Mouse (Mus musculus): ENCODE measurements around the gene Wdr1. TPM values are rescaled to one million over a fixed set of nuclear protein-coding genes. Genes with fewer than 3 reads are reported as not detected.

Gene Wdr1
- 429 and 489 TPM in 2 replicates for total RNA-seq (2023)

DNA sequence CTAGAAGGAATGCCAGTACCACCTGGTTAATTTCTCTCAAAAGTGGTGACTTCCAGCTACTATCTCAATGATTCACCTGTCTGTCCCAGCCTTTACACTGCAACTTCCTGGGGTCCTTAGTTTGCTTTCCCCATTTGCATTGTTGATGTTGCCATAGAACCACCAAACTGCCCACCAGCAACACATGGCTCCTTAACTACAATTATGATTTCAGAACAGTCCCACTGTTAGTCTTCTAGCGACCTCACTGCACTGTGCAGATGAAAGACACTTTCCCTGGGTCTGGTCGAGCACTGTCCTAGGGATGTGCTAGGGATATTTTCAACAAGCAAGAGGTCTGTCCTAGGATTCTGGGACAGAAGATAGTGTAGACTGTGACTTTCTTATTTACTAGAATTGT is at the start of gene Wdr1:
Gene Wdr1 (minus strand): TSS at position 101 of the 400 bp plus-strand sequence.

DNA sequence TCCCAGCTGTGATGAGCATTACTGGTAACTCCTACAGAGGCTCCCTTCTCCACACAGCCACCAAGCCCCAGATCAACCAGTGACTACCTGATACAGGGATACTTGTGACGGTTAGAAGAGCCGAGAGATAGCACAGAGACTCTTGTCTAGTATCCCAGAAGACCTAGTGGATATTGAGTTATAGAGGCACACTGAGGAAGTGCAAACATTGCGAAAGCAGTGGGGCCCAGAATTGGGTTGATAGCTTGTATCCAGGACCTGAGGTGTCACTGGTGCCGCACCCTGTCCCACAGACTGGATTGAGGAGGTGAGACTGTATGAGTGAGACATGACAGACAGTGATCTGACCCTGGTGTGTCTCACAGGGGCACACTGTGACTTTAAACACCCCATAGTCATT is 60.0 kb downstream of the Wdr1 start, which contains the start of gene Slc2a9:
Gene Slc2a9 (minus strand): TSS at position 152 of the 400 bp plus-strand sequence.

Other genes with a start within 250 kb of the Wdr1 start
- gene Drd5, start 243.9 kb downstream of the Wdr1 start, total RNA-seq (2023), result not detected in 2 replicates
- 21.4 and 26.3 TPM in 2 replicates for gene Slc2a9, start 60.1 kb downstream of the Wdr1 start, total RNA-seq (2023)
- gene Zfp518b, start 121.6 kb upstream of the Wdr1 start, total RNA-seq (2023), result 3.4 and 4.0 TPM in 2 replicates

Data from neutrophil, adult 65 days (primary cell).